Mouse (Mus musculus) C2C12 (cell line): ENCODE measurements at regions not wholly inside any gene's neighbourhood (a gene's known extent, or its start where the extent isn't known, plus 50 kb on each side); places are given as distances from the start of the nearest gene placed in this dataset.

Experiments
- CEBPB ChIP-seq: IDR thresholded peaks from one replicate; pipeline ENCODE4 v1.6.1; 2011; ENCODE audit warnings: low read depth, mild to moderate bottlenecking, control low read depth, moderate library complexity
- CTCF ChIP-seq: IDR thresholded peaks from one replicate; pipeline ENCODE4 v1.5.1; 2011; ENCODE audit not compliant: control insufficient read depth, insufficient read depth, insufficient read length

- no peak for TF ChIP-seq CEBPB
- no peak for TF ChIP-seq CTCF
Observed at GRCm38 (mm10) chr2:50752408-50752807, 396.5 kb downstream of the Rnd3 start.
